Mouse (Mus musculus) embryonic fibroblast, embryonic 13.5 days (primary cell): Measurements from ENCODE around the gene Slc30a6. TPM values are rescaled to one million over a fixed set of nuclear protein-coding genes. Genes with fewer than 3 reads are reported as not detected.

Experiments used
- H3K27ac ChIP-seq: 2 replicates; pipeline ENCODE4 v1.5.1; 2012; ENCODE audit warnings: low read length, control low read depth, inconsistent platforms; ENCODE audit not compliant: insufficient read depth
- H3K4me1 ChIP-seq: 2 replicates; pipeline ENCODE4 v1.6.1; 2011; ENCODE audit warnings: low read length; ENCODE audit not compliant: control insufficient read depth, insufficient read depth
- H3K4me3 ChIP-seq: 2 replicates; pipeline ENCODE4 v1.5.1; 2011; ENCODE audit warnings: mild to moderate bottlenecking, control low read depth, low read length; ENCODE audit not compliant: insufficient read depth
- CTCF ChIP-seq: IDR thresholded peaks from 2 replicates; pipeline ENCODE4 v1.5.1; 2011; ENCODE audit warnings: mild to moderate bottlenecking, control low read depth, low read length, moderate library complexity, borderline replicate concordance; ENCODE audit not compliant: insufficient read depth
- POLR2A ChIP-seq: IDR thresholded peaks from 2 replicates; pipeline ENCODE4 v1.6.1; 2011; ENCODE audit warnings: low read depth, mild to moderate bottlenecking, control low read depth, low read length, moderate library complexity
- polyA plus RNA-seq: library from polyadenylated mRNA; stranded (reverse); fragments of >200 nt; gene quantifications from 2 replicates; pipeline ENCODE4 v1.2.4, GENCODE M21; 2011; ENCODE audit warnings: low read depth; ENCODE audit not compliant: missing spikeins, insufficient read length

Slc30a6 gene
- polyA plus RNA-seq, 1 experiment, result 45.9 TPM

DNA sequence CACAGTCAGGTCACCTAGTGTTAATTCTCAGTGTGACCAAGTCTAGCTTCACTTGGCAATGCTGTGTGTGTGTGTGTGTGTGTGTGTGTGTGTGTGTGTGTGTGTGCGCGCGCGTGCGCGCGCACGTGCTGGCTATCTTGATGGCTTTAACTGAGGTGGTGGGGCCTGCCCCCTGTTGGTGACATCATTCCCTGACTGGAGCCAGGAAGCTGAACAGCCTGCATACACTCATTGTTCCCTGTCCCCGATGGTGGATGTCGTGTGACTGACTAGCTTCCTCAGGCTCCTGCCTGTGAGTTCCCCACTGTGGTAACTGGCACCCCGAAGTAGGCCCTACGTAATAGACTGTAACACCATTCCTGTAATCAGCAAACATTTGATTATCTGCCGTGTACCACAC, 36.1 kb downstream of the Slc30a6 start:
- Histone ChIP-seq H3K27ac (no peak overlapping the region), H3K4me1 (no peaks in the 10 kb centered on the region), H3K4me3 (no peak overlapping the region)
- TF ChIP-seq POLR2A (no peak), CTCF (no peak)

- TF ChIP-seq CTCF (no peak), POLR2A (no peak)
- no peaks in the 10 kb centered on the region for H3K4me1 ChIP-seq
- H3K4me3 ChIP-seq, result no peak overlapping the region
- no peak overlapping the region for H3K27ac ChIP-seq
Measured at GRCm38 (mm10) chr17:74432631-74433030, 37.2 kb downstream of the Slc30a6 start.

DNA sequence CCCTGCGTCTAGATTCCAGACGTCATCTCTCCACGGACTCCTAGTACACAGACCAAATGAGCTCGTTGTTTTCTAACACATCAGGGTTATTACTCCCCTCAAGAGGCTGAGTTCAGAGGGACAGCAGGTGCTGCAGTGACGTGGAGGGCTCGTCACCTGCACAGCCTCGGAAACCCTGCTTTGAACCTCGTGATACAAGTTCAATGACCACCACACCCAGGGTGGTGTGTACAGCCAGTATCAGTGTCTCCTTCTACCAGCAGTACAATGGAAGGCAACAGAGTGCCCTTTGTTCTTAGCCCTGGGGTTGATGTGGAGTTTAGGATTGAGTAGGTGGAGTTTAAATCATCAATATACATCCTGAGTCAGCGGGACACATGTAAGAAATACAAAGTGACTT, 42.4 kb downstream of the Slc30a6 start:
- no peak overlapping the region for H3K4me3 ChIP-seq
- no peak overlapping the region for H3K27ac ChIP-seq
- no peak for TF ChIP-seq CTCF
- no peak for TF ChIP-seq POLR2A
- H3K4me1 ChIP-seq, result no peaks in the 10 kb centered on the region

DNA sequence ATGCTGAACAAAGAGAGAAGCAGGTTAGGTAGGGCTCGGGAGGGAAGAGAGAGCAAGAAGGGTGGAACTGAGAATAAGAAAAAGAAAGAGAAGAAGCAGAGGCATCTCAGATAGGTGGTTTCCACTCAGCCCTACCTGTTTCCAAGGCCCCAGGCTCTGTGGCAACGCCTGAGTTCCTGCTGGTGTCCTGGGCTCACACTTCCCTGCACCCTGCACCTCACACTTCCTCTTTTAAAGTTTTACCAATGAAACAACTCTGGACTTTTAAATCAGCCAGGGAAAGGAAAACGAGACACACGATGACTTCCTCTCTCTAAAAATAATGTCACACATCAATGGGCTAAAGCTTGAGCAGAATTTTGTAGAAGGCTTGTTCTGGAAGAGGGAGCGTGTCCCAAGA, 45.1 kb downstream of the Slc30a6 start:
- H3K4me3 ChIP-seq, result no peak overlapping the region
- TF ChIP-seq POLR2A (no peak), CTCF (no peak)

GRCm38 (mm10) chr17:74449776-74450175, 54.4 kb downstream of the Slc30a6 start:
- TF ChIP-seq CTCF (no peak), POLR2A (no peak)
- no peak overlapping the region for H3K27ac ChIP-seq
- H3K4me3 ChIP-seq, result no peak overlapping the region
- H3K4me1 ChIP-seq, result no peaks in the 10 kb centered on the region

More for the DNA sequence above, 45.1 kb downstream of the Slc30a6 start:
- Histone ChIP-seq H3K27ac (no peak overlapping the region), H3K4me1 (no peaks in the 10 kb centered on the region)

DNA sequence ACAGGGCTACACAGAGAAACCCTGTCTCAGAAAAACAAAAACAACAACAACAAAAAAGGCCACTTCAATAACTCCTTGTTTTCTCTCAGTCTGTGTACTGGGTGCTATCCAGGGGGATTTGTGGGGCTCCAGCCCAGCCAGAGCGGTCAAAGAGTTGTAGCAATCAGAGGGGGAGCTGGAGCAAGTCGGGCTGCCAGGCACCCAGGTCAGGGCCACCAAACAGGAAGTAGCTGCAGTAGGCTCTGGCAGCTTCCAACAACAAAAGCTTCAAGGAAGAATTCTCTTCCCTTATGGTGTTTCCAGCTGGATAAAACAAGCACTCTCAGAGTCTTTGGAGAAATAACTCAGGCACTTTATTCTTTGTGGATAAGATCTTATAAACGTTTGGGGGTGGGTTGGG, 58.5 kb downstream of the Slc30a6 start:
- TF ChIP-seq CTCF (no peak), POLR2A (no peak)
- H3K4me3 ChIP-seq, result no peak overlapping the region
- H3K4me1 ChIP-seq, result no peaks in the 10 kb centered on the region
- no peak overlapping the region for H3K27ac ChIP-seq

GRCm38 (mm10) chr17:74454660-74455059, 59.3 kb downstream of the Slc30a6 start:
- TF ChIP-seq CTCF (no peak), POLR2A (no peak)
- no peaks in the 10 kb centered on the region for H3K4me1 ChIP-seq
- H3K27ac ChIP-seq, result no peak overlapping the region
- no peak overlapping the region for H3K4me3 ChIP-seq

GRCm38 (mm10) chr17:74455426-74455825, 60.0 kb downstream of the Slc30a6 start:
- Histone ChIP-seq H3K4me1 (no peaks in the 10 kb centered on the region), H3K27ac (no peak overlapping the region), H3K4me3 (no peak overlapping the region)
- TF ChIP-seq CTCF (no peak), POLR2A (no peak)

DNA sequence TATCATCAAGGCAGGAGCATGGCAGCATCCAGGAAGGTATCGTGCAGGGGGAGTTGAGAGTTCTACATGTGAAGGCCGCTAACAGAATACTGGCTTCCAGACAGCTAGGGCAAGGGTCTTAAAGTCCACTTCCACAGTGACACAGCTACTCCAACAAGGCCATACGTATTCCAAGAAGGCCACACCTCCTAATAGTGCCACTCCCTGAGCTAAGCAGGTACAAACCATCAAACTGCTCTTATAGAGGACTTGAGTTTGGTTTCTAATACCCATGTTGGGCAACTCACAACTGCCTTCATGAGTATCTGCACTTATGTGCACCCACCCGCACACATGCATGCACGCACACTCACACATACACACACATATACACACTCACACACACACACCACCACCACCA, 61.4 kb downstream of the Slc30a6 start:
- Histone ChIP-seq H3K4me1 (no peaks in the 10 kb centered on the region), H3K4me3 (no peak overlapping the region), H3K27ac (no peak overlapping the region)
- TF ChIP-seq POLR2A, result no peak
- no peak for TF ChIP-seq CTCF

- no peak overlapping the region for H3K4me3 ChIP-seq
- TF ChIP-seq POLR2A (no peak), CTCF (no peak)
- no peak overlapping the region for H3K27ac ChIP-seq
- H3K4me1 ChIP-seq, result no peaks in the 10 kb centered on the region
Measured at GRCm38 (mm10) chr17:74457972-74458677, 62.7 kb downstream of the Slc30a6 start.
